In the genomic region with DNA sequence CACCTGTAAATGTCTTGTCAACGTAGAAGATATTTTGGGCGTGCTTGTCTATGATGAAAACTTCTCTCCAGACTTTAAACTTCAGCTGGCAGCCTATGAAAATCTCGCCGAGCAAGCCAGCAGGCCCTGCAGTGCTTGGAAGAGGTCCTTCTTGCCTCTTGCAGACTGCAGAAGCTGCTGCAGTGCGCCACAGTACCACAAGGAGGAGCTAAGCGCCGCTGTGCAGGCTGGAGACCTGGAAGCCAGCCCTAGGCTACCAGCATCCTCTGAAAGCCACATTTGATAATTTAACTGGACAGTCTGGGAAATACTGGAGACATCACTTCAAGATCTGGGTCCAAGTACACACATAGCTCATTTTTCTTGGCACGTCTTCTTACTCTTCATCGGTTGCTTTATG, we compare ENCODE assay signal across 9 mouse cellular contexts. TPM values are rescaled to one million over a fixed set of nuclear protein-coding genes. Genes with fewer than 3 reads are reported as not detected.
DNase-seq lines count a peak whose midpoint lies in the region; ATAC-seq and TF ChIP-seq lines count a peak whose summit lies in the region.
"Had no signal": no experiment of that assay in that cellular context is flagged by ENCODE, and none has a peak within 500 bp of the region (broad histone marks: within the 10 kb centered on the region; RNA-seq: fewer than 3 reads in every experiment).

No protein-coding gene starts in this region.

- DNase-seq in intestine, embryonic 14.5 days (ENCODE audit: low spot score): peak; percentile 89
- peak; percentile 71 to 90 for DNase-seq in cerebellum, postnatal 4 days (ENCODE audit: low spot score in 2 of 2)
- peak; percentile 87 for DNase-seq in gastrocnemius, adult 2 months
- peak; percentile 80 to 85 for DNase-seq in left cerebral cortex, postnatal 25 days (ENCODE audit: low spot score in 2 of 2)
- DNase-seq in spleen, adult 2 months (ENCODE audit: low read depth in 1 of 2, low spot score in 2 of 2): peak in 1 of 2 experiments; percentile 81

- H3K36me3 ChIP-seq in intestine, embryonic 14.5 days (ENCODE audit: control insufficient read depth, insufficient read depth, low read length): no peaks in the 10 kb centered on the region
- no peaks in the 10 kb centered on the region for H3K36me3 ChIP-seq in intestine, embryonic 16.5 days (ENCODE audit: control insufficient read depth, insufficient read depth, low read length)
- no peaks in the 10 kb centered on the region for H3K36me3 ChIP-seq in intestine, postnatal 0 days (ENCODE audit: control insufficient read depth, insufficient read depth)
- no peaks in the 10 kb centered on the region for H3K36me3 ChIP-seq in midbrain, embryonic 15.5 days (replicated peaks)
- no peaks in the 10 kb centered on the region for H3K36me3 ChIP-seq in spleen, adult 2 months (ENCODE audit: control insufficient read depth, insufficient read depth, low read length)

- no peak overlapping the region for H3K27ac ChIP-seq in intestine, embryonic 14.5 days (ENCODE audit: low read depth)
- no peak overlapping the region for H3K27ac ChIP-seq in intestine, embryonic 16.5 days (ENCODE audit: low read length)
- H3K27ac ChIP-seq in gastrocnemius, adult 2 months: no peak overlapping the region
- H3K27ac ChIP-seq in intestine, postnatal 0 days (ENCODE audit: low read depth, low read length): no peak overlapping the region
- no peak overlapping the region for H3K27ac ChIP-seq in midbrain, embryonic 15.5 days
- no peak overlapping the region for H3K27ac ChIP-seq in spleen, adult 2 months (ENCODE audit: insufficient read depth, low read length)

- no peaks in the 10 kb centered on the region for H3K9me3 ChIP-seq in intestine, embryonic 14.5 days (ENCODE audit: control insufficient read depth, low read length)
- H3K9me3 ChIP-seq in intestine, embryonic 16.5 days (ENCODE audit: control insufficient read depth, low read length): no peaks in the 10 kb centered on the region
- no peaks in the 10 kb centered on the region for H3K9me3 ChIP-seq in intestine, postnatal 0 days (ENCODE audit: control insufficient read depth)
- H3K9me3 ChIP-seq in midbrain, embryonic 15.5 days: no peaks in the 10 kb centered on the region

- no peak for TF ChIP-seq POLR2A in spleen, adult 2 months (IDR thresholded peaks at IDR 0.05; ENCODE audit: low read depth, low read length)

- 16% methylated on average over 9 of the region's 9 CpGs for WGBS in intestine, embryonic 14.5 days
- 16% methylated on average over 9 of the region's 9 CpGs for WGBS in intestine, embryonic 16.5 days
- 17% methylated on average over 9 of the region's 9 CpGs for WGBS in intestine, postnatal 0 days
- 18% methylated on average over 9 of the region's 9 CpGs for WGBS in midbrain, embryonic 15.5 days
- 16% methylated on average over 9 of the region's 9 CpGs for WGBS in spleen, adult 2 months

- TF ChIP-seq CTCF in gastrocnemius, adult 2 months (IDR thresholded peaks at IDR 0.05): peak; percentile 98
- peak; percentile 97 for TF ChIP-seq CTCF in intestine, postnatal 0 days (IDR thresholded peaks at IDR 0.05; ENCODE audit: low read depth)
- peak; percentile 94 for TF ChIP-seq CTCF in spleen, adult 2 months (IDR thresholded peaks at IDR 0.05; ENCODE audit: extremely low read depth, insufficient read depth, insufficient read length, insufficient replicate concordance)

- intact Hi-C loops in gastrocnemius, adult 2 months (cut with DNase I): loop anchor here (10.0 kb wide), 1 partner anchor 192 kb away; no protein-coding TSS in a partner anchor
- intact Hi-C loops in left cerebral cortex, postnatal 25 days (cut with DNase I): no loop called here

- H3K4me1 ChIP-seq in intestine, embryonic 14.5 days (replicated peaks; ENCODE audit: control insufficient read depth, insufficient read depth, low read length): no peaks in the 10 kb centered on the region
- no peaks in the 10 kb centered on the region for H3K4me1 ChIP-seq in intestine, embryonic 16.5 days (ENCODE audit: control insufficient read depth, insufficient read depth, low read length)
- no peaks in the 10 kb centered on the region for H3K4me1 ChIP-seq in intestine, postnatal 0 days (replicated peaks; ENCODE audit: control insufficient read depth, insufficient read depth, low read length)
- no peaks in the 10 kb centered on the region for H3K4me1 ChIP-seq in midbrain, embryonic 15.5 days
- H3K4me1 ChIP-seq in spleen, adult 2 months (ENCODE audit: control insufficient read depth, insufficient read depth, insufficient read length): peaks cover 3% of the 10 kb centered on the region; the same call in 1 of the 2 replicates

- no peak for ATAC-seq in intestine, embryonic 14.5 days (replicated peaks; ENCODE audit: low FRiP score, low TSS enrichment, low read depth)
- ATAC-seq in intestine, embryonic 16.5 days: no peak; the same call in 1 of the 2 replicates
- no peak for ATAC-seq in intestine, postnatal 0 days
- 0 out of 2 replicates have a peak, but pooled peaks have one; percentile 62 for ATAC-seq in midbrain, embryonic 15.5 days (replicated peaks)

- H3K9ac ChIP-seq in intestine, embryonic 14.5 days (ENCODE audit: low read length): no peak overlapping the region
- no peak overlapping the region for H3K9ac ChIP-seq in intestine, embryonic 16.5 days (ENCODE audit: low read depth, low read length)
- no peak overlapping the region for H3K9ac ChIP-seq in intestine, postnatal 0 days (ENCODE audit: low read depth, low read length)
- no peak overlapping the region for H3K9ac ChIP-seq in midbrain, embryonic 15.5 days

- no peaks in the 10 kb centered on the region for H3K27me3 ChIP-seq in intestine, embryonic 14.5 days (replicated peaks; ENCODE audit: control insufficient read depth, insufficient read depth, low read length)
- H3K27me3 ChIP-seq in intestine, embryonic 16.5 days (replicated peaks; ENCODE audit: control insufficient read depth, insufficient read depth, low read length): no peaks in the 10 kb centered on the region
- no peaks in the 10 kb centered on the region for H3K27me3 ChIP-seq in intestine, postnatal 0 days (replicated peaks; ENCODE audit: control insufficient read depth, insufficient read depth, low read length)
- no peaks in the 10 kb centered on the region for H3K27me3 ChIP-seq in midbrain, embryonic 15.5 days (replicated peaks)
- H3K27me3 ChIP-seq in spleen, adult 2 months (ENCODE audit: control insufficient read depth, insufficient read depth, low read length): no peaks in the 10 kb centered on the region

- no peak overlapping the region for H3K4me3 ChIP-seq in intestine, embryonic 14.5 days (ENCODE audit: low read depth, low read length)
- H3K4me3 ChIP-seq in intestine, embryonic 16.5 days (ENCODE audit: low read length): no peak overlapping the region
- no peak overlapping the region for H3K4me3 ChIP-seq in gastrocnemius, adult 2 months
- H3K4me3 ChIP-seq in intestine, postnatal 0 days (ENCODE audit: low read depth, low read length): no peak overlapping the region
- H3K4me3 ChIP-seq in midbrain, embryonic 15.5 days: no peak overlapping the region
- no peak overlapping the region for H3K4me3 ChIP-seq in spleen, adult 2 months (ENCODE audit: extremely low read depth, insufficient read depth, insufficient read length)
- H3K4me3 ChIP-seq: myocyte had no signal

- no peak overlapping the region for H3K4me2 ChIP-seq in intestine, embryonic 14.5 days (ENCODE audit: low read length)
- no peak overlapping the region for H3K4me2 ChIP-seq in intestine, embryonic 16.5 days (ENCODE audit: low read depth, low read length)
- H3K4me2 ChIP-seq in intestine, postnatal 0 days (replicated peaks; ENCODE audit: low read depth): no peak overlapping the region
- no peak overlapping the region for H3K4me2 ChIP-seq in midbrain, embryonic 15.5 days

RNA-seq across cellular contexts. Expression of gene Arl8b, which starts 10.0 kb away (rescaled TPM):
- 73.6 and 81.7 TPM in 2 replicates for polyA plus RNA-seq in intestine, embryonic 14.5 days (2014; fragmentation: Nextera tagmentation; extraction: Ambion mirVana)
- 105 and 110 TPM in 2 replicates for polyA plus RNA-seq in intestine, embryonic 16.5 days (2015; fragmentation: Nextera tagmentation; extraction: Ambion mirVana)
- 100 to 1,000 TPM; 110 to 120 TPM for total RNA-seq in gastrocnemius, adult 2 months (2021)
- 59.5 and 59.6 TPM in 2 replicates for polyA plus RNA-seq in intestine, postnatal 0 days (2015; fragmentation: Nextera tagmentation; extraction: Ambion mirVana)
- total RNA-seq in left cerebral cortex, postnatal 25 days (2021): 100 to 1,000 TPM; 208 to 216 TPM
- polyA plus RNA-seq in midbrain, embryonic 15.5 days (2015; fragmentation: Nextera tagmentation; extraction: Ambion mirVana): 90.5 and 91.0 TPM in 2 replicates
- 7.0 and 9.2 TPM in 2 replicates for polyA plus RNA-seq in spleen, adult 2 months (2012; rRNA removed)

RNA-seq across cellular contexts. Expression of gene Edem1, which starts 55.5 kb away (rescaled TPM):
- 29.5 and 37.9 TPM in 2 replicates for polyA plus RNA-seq in intestine, embryonic 14.5 days (2014; fragmentation: Nextera tagmentation; extraction: Ambion mirVana)
- 28.9 and 42.9 TPM in 2 replicates for polyA plus RNA-seq in intestine, embryonic 16.5 days (2015; fragmentation: Nextera tagmentation; extraction: Ambion mirVana)
- total RNA-seq in gastrocnemius, adult 2 months (2021): 1 to 10 TPM; 5.4 to 6.7 TPM
- polyA plus RNA-seq in intestine, postnatal 0 days (2015; fragmentation: Nextera tagmentation; extraction: Ambion mirVana): 40.4 and 41.3 TPM in 2 replicates
- 10 to 100 TPM; 13.7 to 22.0 TPM for total RNA-seq in left cerebral cortex, postnatal 25 days (2021)
- 4.5 and 6.5 TPM in 2 replicates for polyA plus RNA-seq in midbrain, embryonic 15.5 days (2015; fragmentation: Nextera tagmentation; extraction: Ambion mirVana)
- polyA plus RNA-seq in spleen, adult 2 months (2012; rRNA removed): 24.7 and 32.4 TPM in 2 replicates
